Mouse (Mus musculus) urinary bladder, postnatal 36 days (tissue): Measurements from ENCODE around the gene Slc16a9.

Experiments
- DNase-seq, 2 experiments: peaks; one replicate each; pipeline ENCODE4 v3.0.0; 2022; ENCODE audit warnings: low spot score in 2 of 2, mixed read lengths in 1 of 2

The Slc16a9 gene

DNA sequence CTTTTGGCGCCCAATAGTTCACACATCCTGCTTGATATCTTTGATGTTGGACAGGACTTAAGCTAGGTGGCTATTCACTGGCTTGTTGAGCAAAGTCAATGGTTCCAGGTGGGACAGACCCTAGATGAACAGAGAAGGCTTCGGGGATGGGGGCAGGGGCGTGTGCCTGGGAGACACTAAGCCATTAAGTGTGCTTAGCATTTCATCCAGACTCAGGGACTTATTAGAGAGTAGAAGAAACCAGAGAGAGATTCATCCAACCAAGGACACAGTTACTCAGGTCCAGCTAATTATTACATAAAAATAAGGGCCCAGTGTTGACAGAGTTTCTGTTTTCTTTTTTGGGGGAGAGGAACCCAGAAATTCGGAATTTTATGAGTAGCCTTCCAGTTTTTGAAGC is 5.5 kb downstream of the Slc16a9 start:
- DNase-seq, result no peak

DNA sequence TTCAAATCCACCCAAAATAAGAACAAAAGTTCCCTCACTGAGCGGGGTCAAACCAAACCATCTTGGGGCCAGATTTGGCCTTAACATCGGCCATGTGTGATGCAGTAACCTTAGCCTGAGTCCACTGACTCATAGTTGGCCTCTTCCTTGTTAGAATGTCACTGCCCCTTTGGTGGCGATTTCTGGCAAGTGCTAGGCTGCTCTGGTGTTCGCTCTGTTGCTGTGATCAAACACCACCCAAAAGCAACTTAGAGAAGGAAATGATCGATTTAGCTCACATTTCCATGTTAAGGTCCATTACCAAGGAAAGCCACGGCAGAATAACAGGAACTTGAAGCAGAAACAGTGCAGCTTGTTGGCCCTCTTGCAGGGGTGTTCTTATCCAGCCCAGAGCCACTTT is 5.9 kb downstream of the Slc16a9 start:
- DNase-seq, result no peak

DNA sequence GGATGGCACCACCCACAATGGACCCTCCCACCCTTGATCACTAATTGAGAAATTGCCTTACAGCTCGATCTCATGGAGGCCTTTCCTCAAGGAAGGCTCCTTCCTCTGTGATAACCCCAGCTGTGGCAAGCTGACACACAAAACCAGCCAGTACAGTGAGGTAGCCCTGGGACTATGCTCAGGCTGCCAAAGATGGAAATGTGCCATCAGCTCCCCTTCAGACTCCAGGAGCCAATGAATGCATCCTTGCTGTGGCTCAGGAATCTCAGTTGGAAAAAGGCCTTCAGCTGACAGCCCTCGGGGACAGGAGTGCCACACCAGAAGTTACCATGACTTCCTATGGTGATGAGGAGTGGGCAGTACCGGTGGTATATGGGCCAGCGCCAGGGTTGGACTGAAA is 9.8 kb downstream of the Slc16a9 start:
- no peak for DNase-seq

DNA sequence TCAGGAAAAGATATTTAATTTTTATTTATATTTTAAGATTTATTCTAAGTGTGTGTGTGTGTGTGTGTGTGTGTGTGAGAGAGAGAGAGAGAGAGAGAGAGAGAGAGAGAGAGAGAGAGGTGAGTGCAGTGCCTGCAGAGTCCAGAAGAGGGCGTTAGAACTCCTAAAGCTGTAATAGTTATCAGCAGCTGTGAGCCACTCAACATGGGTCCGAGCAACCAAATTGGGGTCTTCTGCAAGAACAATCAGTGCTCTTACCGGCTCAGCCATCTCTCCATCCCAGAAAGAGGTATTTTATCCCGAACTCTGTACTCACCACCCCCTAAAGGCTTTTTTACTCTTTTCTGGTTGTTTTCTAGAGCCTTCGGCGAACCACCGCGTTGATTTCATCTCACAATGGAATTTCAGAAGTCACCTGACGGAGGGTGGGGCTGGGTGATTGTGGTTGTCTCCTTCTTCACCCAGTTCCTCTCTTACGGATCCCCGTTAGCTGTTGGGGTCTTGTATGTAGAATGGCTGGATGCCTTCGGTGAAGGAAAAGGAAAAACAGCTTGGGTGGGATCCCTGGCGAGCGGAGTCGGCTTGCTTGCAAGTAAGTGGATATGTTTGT is 10.8 kb downstream of the Slc16a9 start:
- no peak for DNase-seq

DNA sequence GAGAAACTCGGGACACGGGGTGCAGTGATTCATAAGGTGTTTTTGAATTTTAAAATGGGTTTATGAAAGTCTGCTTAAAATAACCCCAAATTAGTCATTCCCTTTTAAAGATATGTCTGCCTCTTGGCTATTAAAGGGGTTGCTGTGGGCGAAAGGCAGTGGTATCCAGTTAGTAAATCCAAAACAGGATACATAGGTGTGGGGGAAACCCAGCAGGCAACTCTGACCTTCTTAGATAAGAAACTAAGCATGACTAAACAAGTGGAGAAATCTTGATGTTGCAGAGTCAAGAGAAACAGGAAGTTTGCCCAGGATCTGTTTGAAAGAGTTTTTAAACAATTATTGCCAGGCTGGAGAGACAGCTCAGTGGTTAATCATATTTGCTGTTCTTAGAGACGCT is 12.1 kb downstream of the Slc16a9 start:
- DNase-seq, result peak in 1 of 2 experiments; percentile 21

DNA sequence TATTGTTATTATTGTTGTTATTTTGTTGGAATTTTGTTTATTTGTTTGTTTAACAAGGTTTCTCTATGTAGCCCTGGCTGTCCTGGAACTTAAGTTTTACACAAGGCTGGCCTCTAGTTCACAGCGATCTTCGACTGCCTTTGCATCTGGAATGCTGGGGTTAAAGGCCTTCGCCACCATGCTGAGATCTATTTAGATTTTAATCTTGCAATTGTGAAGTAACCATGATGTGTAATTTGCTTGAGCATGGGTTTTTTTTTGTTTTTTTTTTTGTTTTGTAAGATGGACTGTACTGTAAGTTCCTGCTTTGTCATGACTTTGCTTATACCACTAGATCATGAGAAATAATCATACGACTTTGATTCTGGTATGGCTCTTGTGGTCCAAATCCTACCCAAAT is 16.0 kb downstream of the Slc16a9 start:
- no peak for DNase-seq

DNA sequence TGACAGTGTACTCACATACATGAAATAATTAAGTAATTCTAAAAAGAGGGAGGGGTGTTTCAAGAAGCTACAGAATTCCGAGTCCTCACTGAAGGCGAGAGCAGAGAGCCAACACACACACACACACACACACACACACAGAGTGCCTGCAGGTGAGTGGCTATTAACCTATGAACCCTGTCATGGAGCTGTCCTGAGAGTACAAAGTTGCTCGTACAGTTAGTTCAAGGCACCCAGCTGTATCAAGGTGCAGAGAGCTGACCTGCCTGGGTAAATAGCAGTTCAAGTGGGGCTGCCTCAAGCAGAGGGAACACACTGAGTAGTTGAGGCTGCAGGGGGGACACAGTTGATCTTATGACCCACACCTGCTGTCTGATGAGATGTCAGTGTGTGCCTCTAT is 17.2 kb downstream of the Slc16a9 start:
- no peak for DNase-seq

DNA sequence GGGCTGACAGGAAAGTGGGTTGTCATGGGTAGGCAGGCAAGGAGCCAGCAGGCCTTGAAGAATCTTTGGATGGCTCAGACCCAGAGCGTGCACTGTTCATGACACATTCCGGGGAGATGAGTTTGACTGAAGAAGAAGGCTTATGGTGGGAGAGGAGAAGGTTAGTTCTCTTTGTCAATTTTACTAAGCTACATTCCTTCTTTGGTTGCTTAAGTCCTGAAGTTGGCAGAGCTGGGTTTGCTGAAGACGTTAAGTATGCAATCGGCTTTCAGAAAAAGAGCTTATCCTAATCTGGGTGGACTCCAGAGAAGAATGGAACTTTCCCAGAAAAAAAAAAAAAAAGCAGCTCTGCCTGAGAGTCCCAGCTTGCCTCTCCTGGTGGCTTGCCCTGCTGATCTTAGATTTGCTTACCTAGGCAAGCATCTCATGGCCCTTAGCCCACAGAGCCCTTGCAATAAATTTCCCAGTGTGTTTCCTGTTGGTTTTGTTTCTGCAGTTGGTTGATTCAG is 18.8 kb downstream of the Slc16a9 start:
- peak in 1 of 2 experiments; percentile 47 for DNase-seq

DNA sequence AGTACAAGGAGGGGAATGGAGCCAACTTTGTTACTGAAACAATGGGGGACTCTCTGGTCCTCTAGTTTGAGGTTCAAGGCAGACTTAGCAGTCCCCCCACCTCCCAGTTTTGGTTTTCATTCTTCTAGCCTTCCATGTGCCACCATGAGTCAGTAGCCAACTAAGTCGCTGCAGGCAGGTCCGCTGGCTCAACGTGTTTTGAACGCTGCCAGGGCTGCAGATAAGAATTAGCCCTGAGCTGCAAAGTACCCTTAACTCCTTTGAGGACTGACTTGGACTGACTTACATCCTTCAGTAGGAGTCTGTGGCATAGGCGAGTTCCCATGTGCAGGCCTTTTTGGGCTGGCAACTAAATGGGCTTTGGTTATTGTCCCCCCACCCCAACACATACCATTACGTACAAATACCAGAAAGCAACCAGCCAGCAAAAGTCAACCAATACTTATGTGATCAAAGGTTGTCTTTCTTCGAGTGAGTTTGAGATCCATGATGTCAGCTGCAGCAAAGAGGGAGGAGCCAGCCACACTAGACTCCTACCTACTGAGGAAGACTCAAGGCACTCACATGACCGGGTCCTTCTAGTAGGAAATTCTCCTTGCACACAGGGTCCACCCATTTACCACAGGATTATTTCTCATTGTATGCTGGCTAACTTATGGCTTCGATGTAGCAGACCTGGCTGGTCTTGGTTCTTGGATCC is 19.6 kb downstream of the Slc16a9 start:
- peak in 1 of 2 experiments; percentile 19 for DNase-seq

DNA sequence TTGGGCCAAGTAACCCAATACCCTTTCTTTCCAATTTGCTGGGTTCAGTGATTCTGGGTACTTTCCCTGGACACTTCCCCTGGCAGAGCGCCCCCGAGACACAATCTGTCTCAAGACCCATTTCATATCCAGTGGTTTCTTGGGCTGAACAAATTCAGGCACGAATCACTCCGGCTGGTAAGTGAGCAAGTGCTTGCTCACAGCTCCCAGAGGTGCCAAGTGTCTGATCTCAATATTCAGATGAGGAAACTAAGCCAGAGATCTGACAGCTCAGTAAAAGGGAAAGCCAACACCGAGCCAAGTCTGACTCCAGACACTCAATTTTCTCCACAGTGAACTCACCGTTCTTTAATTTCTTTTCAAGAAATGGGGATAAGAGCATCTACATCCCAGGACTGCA is 21.6 kb downstream of the Slc16a9 start:
- no peak for DNase-seq

DNA sequence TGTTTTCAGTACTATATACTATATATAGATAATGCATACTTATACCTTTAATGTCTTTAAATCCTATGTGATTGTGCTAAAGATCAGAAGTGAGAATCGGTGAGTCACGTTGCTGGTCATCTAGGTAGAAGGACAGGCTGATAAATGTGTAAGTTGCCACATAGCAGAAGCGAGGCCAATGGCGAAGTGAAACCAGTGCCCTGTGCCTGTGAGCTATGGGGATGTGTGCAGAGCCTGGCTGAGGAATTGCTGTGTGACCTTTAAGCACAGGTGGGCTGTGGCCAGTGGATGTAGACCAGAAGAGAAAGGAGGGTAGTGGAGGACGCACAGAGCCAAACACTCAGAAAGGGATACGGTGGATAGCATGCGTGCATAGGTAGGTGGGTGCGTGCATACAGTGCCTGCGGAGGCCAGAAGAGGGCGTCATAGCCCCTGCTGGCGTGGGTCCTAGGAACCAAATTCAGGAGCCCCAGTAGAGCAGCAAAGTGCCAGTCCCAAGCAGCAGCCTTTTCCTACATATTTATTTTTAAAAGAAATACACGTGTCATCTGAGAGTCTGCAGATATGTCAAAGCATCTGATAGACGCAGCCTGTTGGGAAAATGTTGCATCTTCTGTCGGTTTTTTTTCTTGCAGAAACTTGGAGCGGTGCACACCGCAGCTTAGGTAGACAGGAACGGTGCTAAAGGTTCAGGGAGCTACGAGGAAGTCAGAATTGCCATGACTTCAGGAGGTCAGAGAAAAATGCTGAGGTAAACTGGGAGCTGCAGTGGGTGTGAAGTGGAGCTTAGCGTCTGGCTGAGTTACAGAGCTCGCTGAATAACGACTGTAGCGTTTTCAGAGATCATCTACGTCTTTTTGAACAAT is 23.9 kb downstream of the Slc16a9 start:
- no peak for DNase-seq

DNA sequence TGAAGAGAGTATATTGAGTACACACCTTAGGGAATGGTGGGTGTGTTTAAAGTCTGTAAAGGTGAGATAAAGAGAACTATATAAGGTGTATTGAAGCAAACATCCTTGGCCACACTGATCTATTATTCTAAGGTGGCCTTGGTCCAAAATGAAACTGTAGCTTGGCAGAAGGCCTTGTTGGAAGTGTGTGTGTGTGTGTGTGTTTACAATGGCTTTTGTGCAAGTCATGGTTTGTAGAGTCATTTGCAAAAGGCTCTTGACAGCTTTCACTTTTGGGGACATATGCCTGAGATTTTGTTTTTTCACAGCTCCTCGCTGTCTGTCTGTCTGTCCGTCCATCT is 24.5 kb downstream of the Slc16a9 start:
- no peak for DNase-seq

DNA sequence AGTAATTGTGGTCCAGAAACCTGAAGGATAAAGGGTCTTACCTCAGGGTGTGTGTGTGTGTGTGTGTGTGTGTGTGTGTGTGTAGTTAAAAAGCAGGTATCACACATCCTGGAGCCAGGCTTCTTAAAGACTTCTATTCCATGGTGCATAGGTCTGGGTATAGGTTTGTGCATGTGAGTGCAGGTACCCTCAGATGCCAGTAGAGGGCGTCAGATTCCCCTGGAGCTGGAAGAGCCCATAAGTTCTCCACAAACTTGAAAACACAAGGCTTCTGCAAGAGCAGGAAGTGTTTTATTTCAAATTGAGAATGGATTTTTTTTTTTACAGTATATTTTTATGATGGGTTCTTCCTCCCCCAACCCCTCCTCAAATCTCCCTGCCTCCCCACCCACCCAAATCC is 31.8 kb downstream of the Slc16a9 start:
- DNase-seq, result no peak

DNA sequence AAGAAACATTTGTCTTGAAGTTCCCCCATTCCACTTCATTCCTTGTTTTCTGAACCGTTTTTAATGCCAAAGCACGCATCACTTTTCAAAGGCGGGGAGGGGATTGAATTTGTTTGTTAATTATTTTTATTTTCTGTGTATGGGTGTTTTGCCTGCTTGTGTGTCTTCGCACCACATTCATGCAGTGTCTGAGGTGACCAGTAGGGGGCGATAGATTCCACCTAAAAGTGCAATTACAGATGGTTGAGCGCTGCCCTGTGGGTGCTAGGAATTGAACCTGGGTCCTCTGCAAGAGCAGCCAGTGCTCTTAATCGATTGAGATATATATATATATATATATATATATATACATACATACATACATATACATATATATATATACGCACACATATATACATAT is 34.4 kb downstream of the Slc16a9 start:
- no peak for DNase-seq

DNA sequence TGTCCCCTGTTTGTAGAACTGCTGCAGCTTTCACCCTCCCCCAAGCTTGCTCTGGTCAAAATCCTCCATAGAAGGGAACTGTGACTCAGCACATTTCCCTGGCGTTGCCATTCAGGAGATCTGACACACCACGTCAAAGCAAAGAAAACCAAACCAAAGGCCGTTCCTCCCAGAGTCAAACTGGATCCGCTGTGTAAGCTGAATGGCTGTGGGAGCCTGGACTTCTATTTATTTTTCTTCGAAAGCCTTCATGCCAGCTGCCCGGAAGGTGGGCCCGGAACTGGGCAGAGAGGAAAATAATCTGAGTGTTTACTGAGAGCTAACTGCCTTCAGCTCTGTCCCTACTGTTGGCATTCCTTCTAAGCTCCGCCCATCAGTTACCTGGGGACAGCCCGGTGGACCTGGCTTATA is 42.9 kb downstream of the Slc16a9 start:
- DNase-seq, result peak; percentile 28 to 52

DNA sequence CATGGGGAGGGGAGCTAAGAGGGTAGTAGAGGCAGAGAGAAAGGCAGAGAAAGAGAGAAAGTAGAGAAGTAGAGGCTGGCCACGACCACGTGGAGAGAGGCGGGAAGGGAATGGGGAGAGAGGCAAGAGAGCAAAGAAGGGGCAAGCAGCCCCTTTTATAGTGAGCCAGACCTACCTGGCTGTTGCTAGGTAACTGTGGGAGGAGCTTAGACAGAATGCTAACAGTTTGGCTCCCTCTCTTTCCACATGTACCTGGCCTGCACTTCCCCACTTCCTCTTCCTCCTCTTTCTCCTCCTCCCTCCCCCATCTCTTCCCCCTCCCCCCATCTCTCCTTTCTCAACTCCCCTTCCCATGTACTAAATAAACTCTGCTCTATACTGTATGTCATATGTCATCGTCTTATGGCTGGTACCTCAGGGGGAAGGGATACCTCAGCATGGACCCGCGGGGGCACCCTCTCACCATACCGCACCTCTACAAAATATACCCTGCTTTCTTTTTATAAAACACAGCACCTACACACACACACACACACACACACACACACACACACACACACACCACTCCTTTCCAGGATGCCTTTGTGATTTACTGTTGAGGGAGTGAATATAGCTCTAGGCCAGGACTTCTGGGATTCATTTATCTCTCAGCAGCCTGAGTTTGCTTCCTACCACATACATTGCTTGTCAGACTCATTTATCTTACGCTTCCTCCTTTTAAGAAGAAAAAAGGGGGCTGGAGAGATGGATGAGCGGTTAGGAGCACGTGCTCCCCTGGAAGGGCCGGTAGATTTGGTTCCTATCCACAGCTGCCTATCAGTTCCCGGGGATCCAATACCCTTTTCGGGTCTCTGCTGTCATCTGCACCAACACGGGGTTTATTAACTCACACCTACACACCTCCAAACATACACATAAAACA is 43.8 kb downstream of the Slc16a9 start:
- DNase-seq, result no peak

DNA sequence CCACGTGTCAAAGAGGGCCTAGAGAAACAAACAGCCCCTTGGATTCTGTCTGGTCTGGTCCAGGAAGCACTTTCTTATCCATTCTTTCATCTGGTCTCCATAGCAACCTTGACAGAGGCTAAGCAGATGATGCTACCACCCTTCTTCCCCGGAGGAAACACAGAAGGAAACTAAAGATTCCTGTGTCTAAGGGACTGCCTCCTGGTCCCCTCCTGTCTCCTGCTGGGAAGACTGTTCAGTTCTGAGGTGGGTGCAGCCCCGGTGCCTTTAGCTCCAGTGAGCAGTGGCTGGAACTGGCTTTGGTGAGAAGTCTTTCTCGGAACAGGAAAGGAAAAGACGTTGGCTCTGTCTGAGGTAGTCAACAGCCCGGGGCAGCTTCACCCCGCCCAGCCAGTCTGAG is 47.1 kb downstream of the Slc16a9 start:
- DNase-seq, result no peak

DNA sequence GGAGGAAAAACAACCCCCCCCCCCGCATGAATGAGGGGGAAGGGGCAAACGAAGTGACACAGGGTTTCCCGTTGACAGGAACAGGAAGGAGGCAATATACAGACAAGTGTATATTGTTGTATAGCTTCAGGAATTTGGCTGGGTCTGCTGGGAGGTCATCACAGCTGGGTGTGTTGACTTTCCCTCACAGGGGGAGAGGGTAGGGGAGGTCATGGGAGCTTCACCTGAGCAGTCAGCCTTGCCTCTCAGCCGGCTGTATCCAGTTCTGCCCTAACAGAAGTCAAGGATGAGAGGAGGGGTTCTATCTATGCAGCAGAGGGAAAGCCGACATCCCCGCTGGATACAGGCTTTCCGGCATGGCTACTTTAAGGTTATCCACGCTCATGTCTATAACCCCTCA is 49.2 kb downstream of the Slc16a9 start:
- no peak for DNase-seq

DNA sequence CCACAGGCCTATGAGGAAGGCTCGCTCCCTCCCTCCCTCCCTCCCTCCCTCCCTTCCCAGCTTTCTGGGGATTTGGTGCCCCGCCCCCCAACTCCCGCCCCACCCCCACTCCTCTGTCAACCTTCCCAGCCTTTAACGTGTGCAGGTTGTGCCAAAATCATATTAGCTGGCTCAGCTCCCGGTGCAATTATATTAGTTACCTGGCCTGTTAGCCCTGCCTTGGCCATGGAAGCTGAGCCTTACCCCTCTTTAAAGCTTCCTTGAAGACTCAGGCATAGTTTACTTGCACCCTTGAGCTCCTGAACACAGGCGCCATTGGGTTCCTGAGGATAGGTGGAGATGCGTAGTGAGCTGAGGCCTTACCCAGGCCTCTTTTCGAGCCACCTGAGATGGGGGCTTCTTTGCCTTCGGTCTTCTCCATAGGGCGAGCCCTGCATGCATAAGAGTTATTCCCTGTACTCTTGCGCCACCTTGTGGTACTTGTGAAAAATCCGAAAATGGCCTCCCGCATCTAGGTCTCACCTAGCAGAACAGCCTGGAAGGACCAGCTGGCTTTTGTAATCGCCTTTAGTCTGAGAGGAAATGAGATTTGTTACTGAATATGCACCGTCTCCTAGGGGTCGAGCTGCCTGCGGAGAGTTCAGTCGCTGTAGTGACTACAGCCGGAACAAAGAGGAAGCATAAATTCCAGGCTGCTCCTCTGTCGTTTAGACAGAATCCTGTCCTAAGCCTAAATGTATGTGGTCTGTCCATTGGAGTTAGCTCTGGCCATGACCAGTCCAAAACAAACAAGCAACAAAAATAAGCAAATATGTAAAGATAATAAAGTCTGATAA is 51.8 kb downstream of the Slc16a9 start:
- peak; percentile 72 to 73 for DNase-seq

DNA sequence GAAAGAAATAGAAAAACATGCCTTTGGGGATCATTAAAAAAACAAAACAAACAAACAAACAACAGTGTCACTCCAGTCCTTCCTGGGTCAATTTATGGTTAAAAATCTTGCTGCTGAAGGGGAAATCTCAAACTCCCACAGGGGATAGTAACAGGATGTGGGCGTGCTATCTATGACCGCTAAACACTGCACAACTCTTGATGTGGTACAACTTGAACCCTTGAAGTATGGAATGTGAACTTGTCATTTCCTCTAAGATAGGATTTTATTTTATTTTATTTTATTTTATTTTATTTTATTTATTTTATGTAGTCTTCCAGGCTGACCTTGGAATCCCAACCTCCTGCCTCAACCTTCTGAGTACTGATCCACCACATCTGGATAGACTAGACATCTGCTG is 54.2 kb downstream of the Slc16a9 start:
- DNase-seq, result no peak

DNA sequence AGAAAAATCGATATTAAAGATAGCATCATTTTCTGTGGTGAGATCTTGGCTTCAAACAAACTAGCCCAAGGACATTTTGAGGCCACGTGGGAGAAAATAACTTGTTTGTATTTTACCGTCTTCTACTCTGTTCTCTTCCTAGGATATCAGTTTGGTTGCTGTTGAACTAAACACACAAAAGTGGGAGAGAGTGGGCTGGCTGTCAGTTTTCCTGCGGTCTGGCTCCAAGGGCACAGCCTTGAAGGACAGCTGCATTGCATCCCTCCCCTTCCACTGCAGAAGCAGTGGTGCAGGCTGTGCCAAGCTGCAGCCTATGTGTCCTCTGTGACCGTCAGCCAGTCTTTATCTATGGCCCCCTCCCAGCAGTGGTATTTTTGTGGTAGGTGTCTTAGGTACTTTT is 54.8 kb downstream of the Slc16a9 start:
- no peak for DNase-seq
